Mouse (Mus musculus): ENCODE results near the gene Insrr. TPM values are rescaled to one million over a fixed set of nuclear protein-coding genes. Genes with fewer than 3 reads are reported as not detected.

The Insrr gene
- polyA plus RNA-seq, 1 experiment from 2014 or later, result 2.7 TPM

DNA sequence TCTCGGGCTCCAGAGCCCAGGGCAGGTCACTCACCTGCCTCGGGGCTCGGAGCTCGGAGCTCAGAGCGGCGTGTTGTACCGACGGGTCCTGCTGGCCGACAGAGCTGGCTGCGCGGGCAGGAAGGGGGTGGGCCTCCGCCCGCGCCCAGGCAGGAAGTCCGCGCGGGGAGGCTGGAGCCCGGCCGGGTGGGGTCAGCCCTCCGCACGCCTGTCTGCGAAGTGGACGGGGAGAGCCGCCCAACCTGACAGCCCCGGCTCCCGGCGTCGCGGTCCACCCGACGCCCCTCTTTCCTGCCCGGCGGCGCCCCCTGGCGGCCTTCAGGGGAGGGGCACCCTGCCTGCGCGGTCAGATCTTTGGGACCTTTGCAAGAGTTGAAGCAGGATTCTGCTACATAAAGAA lies 27.9 kb upstream of the Insrr start:
- Histone ChIP-seq H3K4me3 (ENCODE audit: low read length) (peak overlapping the region; percentile 57), H3K9me3 (ENCODE audit: low read length) (no peaks in the 10 kb centered on the region), H3K27me3 (ENCODE audit: insufficient read depth, low read length) (no peaks in the 10 kb centered on the region), H3K36me3 (ENCODE audit: insufficient read depth, low read length) (no peaks in the 10 kb centered on the region), H3K4me1 (ENCODE audit: insufficient read depth, low read length) (peaks cover 57% of the 10 kb centered on the region), H3K9ac (replicated peaks; ENCODE audit: low read length) (peak overlapping the region; percentile 74), H3K27ac (ENCODE audit: low read length) (peak overlapping the region; percentile 91), H3K4me2 (replicated peaks; ENCODE audit: low read depth, low read length) (peak overlapping the region; percentile 72)
- WGBS, result under 1% methylated on average over 31 of the region's 37 CpGs
- peak; percentile 76 for ATAC-seq (ENCODE audit: low FRiP score, low TSS enrichment)

DNA sequence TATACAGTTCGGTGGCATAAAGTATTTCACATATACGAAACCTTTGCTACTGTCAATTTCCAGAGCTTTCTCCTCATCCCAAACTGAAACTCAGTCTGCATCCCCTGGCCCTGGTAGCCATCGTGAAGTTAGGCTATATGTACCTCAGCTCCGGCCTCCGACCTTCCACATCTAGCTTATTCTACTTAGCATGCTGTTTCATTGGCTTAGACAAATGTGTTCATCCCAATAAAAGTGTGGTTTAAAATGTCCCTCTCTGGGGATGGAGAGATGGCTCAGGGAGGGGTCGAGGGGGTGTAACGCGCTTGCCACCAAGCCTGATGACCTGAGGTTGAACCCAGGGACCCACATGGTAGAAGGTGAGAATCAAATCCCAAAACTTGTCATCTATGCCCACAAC lies 27.2 kb upstream of the Insrr start:
- no peak for ATAC-seq (ENCODE audit: low FRiP score, low TSS enrichment)
- no peak overlapping the region for H3K4me2 ChIP-seq (replicated peaks; ENCODE audit: low read depth, low read length)
- 80% methylated on average over 8 of the region's 8 CpGs for WGBS
- no peaks in the 10 kb centered on the region for H3K36me3 ChIP-seq (ENCODE audit: insufficient read depth, low read length)
- H3K27me3 ChIP-seq (ENCODE audit: insufficient read depth, low read length), result no peaks in the 10 kb centered on the region
- H3K27ac ChIP-seq (ENCODE audit: low read length), result no peak overlapping the region
- peaks cover 51% of the 10 kb centered on the region for H3K4me1 ChIP-seq (ENCODE audit: insufficient read depth, low read length)
- H3K9ac ChIP-seq (replicated peaks; ENCODE audit: low read length), result no peak overlapping the region
- no peak overlapping the region for H3K4me3 ChIP-seq (ENCODE audit: low read length)
- H3K9me3 ChIP-seq (ENCODE audit: low read length), result no peaks in the 10 kb centered on the region

DNA sequence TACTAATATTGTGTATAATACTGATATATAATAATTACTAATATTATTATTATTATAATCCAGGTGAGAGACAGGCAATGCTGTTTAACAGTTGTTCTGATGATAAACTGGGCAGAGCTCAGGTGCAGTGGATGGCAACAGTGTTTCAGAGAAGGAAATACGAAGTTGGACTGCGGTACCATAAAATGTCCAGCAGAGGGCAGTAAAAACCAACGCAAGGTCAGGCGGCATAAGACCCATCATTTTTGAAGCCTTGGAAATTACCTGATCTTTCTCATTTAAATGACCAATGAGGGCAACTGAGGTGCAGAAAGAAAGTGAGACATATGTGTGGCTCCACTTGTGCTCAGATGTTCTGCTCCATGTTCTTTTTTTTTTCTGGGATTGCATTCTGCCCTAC lies 26.5 kb upstream of the Insrr start:
- Histone ChIP-seq H3K27ac (ENCODE audit: low read length) (no peak overlapping the region), H3K9ac (replicated peaks; ENCODE audit: low read length) (no peak overlapping the region), H3K4me1 (ENCODE audit: insufficient read depth, low read length) (peaks cover 43% of the 10 kb centered on the region), H3K27me3 (ENCODE audit: insufficient read depth, low read length) (no peaks in the 10 kb centered on the region), H3K4me3 (ENCODE audit: low read length) (no peak overlapping the region), H3K9me3 (ENCODE audit: low read length) (no peaks in the 10 kb centered on the region), H3K36me3 (ENCODE audit: insufficient read depth, low read length) (no peaks in the 10 kb centered on the region), H3K4me2 (replicated peaks; ENCODE audit: low read depth, low read length) (no peak overlapping the region)
- no peak for ATAC-seq (ENCODE audit: low FRiP score, low TSS enrichment)
- WGBS, result 0% methylated on average over 4 of the region's 4 CpGs

DNA sequence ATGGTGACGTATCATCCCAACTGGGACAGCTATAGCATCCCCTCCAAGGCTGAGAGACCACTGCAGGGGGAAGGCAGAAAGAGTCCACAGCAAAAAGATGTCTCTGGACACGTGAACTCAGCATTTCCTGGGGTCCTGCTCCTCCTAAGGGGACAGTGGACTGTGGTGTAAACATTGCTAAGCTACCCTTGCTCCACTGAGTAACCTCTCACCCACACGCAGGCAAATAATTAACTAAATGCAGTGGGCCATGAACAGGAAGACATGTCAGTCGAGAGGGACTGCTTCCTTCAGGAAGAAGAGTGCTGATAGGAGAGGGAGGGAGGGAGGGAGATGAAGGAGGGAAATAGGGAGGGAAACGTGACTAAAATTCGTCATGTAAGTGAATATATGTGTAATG lies 25.7 kb upstream of the Insrr start:
- 21% methylated on average over 6 of the region's 6 CpGs for WGBS
- peak; percentile 32; the same call in 1 of the 2 replicates for ATAC-seq (ENCODE audit: low FRiP score, low TSS enrichment)
- no peaks in the 10 kb centered on the region for H3K27me3 ChIP-seq (ENCODE audit: insufficient read depth, low read length)
- H3K4me1 ChIP-seq (ENCODE audit: insufficient read depth, low read length), result peaks cover 35% of the 10 kb centered on the region
- no peaks in the 10 kb centered on the region for H3K36me3 ChIP-seq (ENCODE audit: insufficient read depth, low read length)
- H3K9ac ChIP-seq (replicated peaks; ENCODE audit: low read length), result no peak overlapping the region
- no peaks in the 10 kb centered on the region for H3K9me3 ChIP-seq (ENCODE audit: low read length)
- no peak overlapping the region; the same call in 1 of the 2 replicates for H3K27ac ChIP-seq (ENCODE audit: low read length)
- H3K4me2 ChIP-seq (replicated peaks; ENCODE audit: low read depth, low read length), result no peak overlapping the region
- H3K4me3 ChIP-seq (ENCODE audit: low read length), result no peak overlapping the region

DNA sequence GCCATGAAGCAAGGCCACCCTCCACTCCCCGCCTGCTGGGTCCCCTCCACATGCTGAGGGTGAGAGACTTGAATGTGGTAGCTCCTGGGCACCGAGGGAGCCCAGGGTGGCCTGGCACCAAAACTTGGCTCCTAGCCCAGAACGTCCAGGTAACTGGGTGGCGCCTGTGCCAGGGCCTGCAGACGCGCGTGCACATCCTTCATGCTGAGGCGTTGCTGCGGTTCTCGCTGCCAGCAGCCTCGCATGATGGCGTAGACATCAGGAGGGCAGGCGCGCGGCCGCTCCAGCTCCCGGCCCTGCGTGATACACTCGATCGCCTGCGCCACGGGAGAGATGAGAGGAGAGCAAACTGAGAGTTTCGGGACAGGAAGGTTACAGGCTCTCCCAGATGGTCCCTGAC lies 18.5 kb upstream of the Insrr start:
- H3K4me2 ChIP-seq (replicated peaks; ENCODE audit: low read depth, low read length), result peak overlapping the region; percentile 20
- no peaks in the 10 kb centered on the region for H3K36me3 ChIP-seq (ENCODE audit: insufficient read depth, low read length)
- H3K9ac ChIP-seq (replicated peaks; ENCODE audit: low read length), result 0 out of 2 replicates have a peak overlapping the region, but pooled peaks have one; percentile 12
- WGBS, result 53% methylated on average over 23 of the region's 23 CpGs
- H3K4me1 ChIP-seq (ENCODE audit: insufficient read depth, low read length), result peaks cover 16% of the 10 kb centered on the region
- H3K4me3 ChIP-seq (ENCODE audit: low read length), result no peak overlapping the region
- H3K27me3 ChIP-seq (ENCODE audit: insufficient read depth, low read length), result peaks cover 9% of the 10 kb centered on the region; the same call in 1 of the 2 replicates
- no peak for ATAC-seq (ENCODE audit: low FRiP score, low TSS enrichment)
- H3K9me3 ChIP-seq (ENCODE audit: low read length), result no peaks in the 10 kb centered on the region
- no peak overlapping the region for H3K27ac ChIP-seq (ENCODE audit: low read length)

DNA sequence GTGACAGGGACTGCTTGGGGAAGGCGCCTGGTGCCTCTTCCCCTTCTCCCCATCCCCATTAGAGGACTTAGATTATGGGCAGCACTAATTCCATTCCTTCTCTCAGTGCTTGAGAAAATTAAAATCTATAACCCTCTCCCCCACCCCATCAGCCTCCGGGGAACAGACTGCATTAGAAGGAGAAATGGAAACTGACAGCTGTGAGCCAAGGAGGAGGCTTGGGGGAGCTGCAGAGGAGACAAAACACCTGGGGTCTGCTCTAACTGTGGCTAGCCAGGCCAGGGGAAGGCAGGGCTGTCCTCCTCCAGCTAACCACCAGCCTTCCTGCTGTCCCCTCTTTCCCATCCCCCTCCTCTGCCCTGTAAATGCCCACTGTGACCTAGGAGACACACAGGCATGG lies 17.7 kb upstream of the Insrr start:
- no peak overlapping the region for H3K4me3 ChIP-seq (ENCODE audit: low read length)
- no peak for ATAC-seq (ENCODE audit: low FRiP score, low TSS enrichment)
- 43% methylated on average over 2 of the region's 2 CpGs for WGBS

DNA sequence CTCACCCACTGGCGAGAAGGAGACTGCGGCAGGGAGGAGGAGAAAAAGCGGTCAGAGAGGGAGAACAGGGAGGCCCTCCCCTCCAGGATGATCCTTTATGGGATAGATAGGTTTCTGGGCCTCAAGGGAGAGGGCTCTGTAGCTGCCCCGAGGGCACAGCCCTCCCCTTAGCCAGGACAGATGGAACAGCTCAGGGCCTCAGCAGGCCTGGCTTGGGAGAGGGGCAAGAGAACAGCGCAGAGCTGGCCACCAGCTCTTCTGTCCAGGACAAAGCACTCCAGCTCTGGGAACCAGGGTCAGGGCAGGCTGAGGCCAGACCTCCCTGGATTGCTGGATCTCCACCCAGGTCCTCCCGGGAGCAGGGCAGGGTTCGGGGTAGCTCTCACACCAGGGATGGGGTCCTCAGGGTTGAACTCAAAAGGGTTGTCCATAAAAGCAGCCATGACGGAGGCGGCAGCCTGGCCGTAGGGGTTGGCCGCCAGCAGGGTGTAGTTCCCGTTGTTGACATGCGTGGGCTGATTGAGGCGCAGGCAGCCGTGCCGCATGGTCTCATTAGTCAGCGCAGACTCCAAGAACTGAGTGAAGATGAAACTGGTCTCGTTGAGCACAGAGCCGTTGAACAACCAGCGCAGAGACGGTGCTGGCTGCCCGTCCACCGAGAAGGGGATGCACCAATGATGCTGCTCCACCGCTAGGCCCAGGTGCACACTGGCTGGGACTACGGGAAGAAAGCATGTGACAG lies 13.3 kb upstream of the Insrr start:
- H3K9me3 ChIP-seq (ENCODE audit: low read length), result no peaks in the 10 kb centered on the region
- peaks cover 20% of the 10 kb centered on the region for H3K4me1 ChIP-seq (ENCODE audit: insufficient read depth, low read length)
- WGBS, result 69% methylated on average over 25 of the region's 25 CpGs
- no peak overlapping the region for H3K4me2 ChIP-seq (replicated peaks; ENCODE audit: low read depth, low read length)
- peak overlapping the region; percentile 43; the same call in 1 of the 2 replicates for H3K27ac ChIP-seq (ENCODE audit: low read length)
- no peak overlapping the region for H3K4me3 ChIP-seq (ENCODE audit: low read length)
- peak; percentile 65 for ATAC-seq (ENCODE audit: low FRiP score, low TSS enrichment)
- H3K27me3 ChIP-seq (ENCODE audit: insufficient read depth, low read length), result peaks cover 9% of the 10 kb centered on the region; the same call in 1 of the 2 replicates
- H3K36me3 ChIP-seq (ENCODE audit: insufficient read depth, low read length), result no peaks in the 10 kb centered on the region
- no peak overlapping the region for H3K9ac ChIP-seq (replicated peaks; ENCODE audit: low read length)

More for the DNA sequence above, 17.7 kb upstream of the Insrr start:
- H3K36me3 ChIP-seq (ENCODE audit: insufficient read depth, low read length), result no peaks in the 10 kb centered on the region
- H3K4me2 ChIP-seq (replicated peaks; ENCODE audit: low read depth, low read length), result no peak overlapping the region
- H3K27me3 ChIP-seq (ENCODE audit: insufficient read depth, low read length), result peaks cover 9% of the 10 kb centered on the region; the same call in 1 of the 2 replicates
- no peak overlapping the region for H3K27ac ChIP-seq (ENCODE audit: low read length)
- peaks cover 16% of the 10 kb centered on the region for H3K4me1 ChIP-seq (ENCODE audit: insufficient read depth, low read length)
- H3K9me3 ChIP-seq (ENCODE audit: low read length), result no peaks in the 10 kb centered on the region
- H3K9ac ChIP-seq (replicated peaks; ENCODE audit: low read length), result 0 out of 2 replicates have a peak overlapping the region, but pooled peaks have one; percentile 26

DNA sequence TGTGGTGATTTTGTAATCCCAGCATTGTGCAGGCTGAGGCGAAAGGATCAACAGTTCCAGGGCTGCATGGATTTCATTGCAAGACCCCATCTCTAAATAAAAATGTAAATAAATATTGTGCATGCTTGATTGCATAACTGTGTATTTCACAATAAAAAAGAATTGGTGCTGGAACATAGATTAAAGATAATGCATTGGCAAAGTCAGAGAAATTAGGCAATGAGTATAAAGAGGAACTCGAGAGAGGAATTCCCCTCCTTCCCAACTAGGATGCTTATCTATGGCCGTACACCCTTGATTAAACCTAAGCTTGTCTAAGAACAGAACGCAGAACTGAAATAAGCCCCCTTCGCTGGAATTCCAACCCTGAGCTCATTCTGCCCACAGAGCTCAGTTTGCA lies 11.6 kb upstream of the Insrr start:
- Histone ChIP-seq H3K27ac (ENCODE audit: low read length) (no peak overlapping the region), H3K4me3 (ENCODE audit: low read length) (no peak overlapping the region), H3K9ac (replicated peaks; ENCODE audit: low read length) (no peak overlapping the region), H3K4me2 (replicated peaks; ENCODE audit: low read depth, low read length) (no peak overlapping the region), H3K36me3 (ENCODE audit: insufficient read depth, low read length) (no peaks in the 10 kb centered on the region), H3K27me3 (ENCODE audit: insufficient read depth, low read length) (no peaks in the 10 kb centered on the region), H3K9me3 (ENCODE audit: low read length) (no peaks in the 10 kb centered on the region), H3K4me1 (ENCODE audit: insufficient read depth, low read length) (peaks cover 20% of the 10 kb centered on the region)
- WGBS, result 60% methylated on average over 5 of the region's 5 CpGs
- no peak for ATAC-seq (ENCODE audit: low FRiP score, low TSS enrichment)

DNA sequence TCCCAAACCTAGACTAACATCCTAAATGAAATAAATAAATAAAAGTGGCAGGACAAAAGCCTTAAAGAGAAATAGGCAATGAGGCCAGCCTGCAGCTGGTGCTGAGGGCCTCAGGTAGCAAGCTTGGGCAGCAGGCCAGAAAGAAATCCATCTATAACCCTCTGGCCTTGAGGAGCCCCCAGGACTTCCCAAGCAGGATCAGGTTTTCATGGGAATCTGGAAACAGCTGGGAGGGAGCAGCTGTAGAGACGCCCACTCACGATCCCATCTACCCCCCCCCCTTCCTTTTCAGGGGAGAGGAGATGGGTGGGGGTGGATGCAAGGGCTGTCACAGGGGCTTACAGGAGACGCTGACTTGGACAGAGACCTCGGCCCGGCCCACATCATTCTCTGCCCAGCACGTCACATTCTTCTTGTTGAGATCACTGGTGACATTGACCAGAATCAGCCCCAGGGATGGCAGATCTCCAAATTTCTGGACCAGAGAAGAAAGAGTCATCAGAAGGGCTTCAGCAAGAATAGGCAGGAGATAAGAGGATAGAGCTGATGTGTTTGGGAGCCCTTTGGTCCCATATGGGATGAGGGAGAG lies 11.0 kb upstream of the Insrr start:
- no peak for ATAC-seq (ENCODE audit: low FRiP score, low TSS enrichment)
- H3K27ac ChIP-seq (ENCODE audit: low read length), result no peak overlapping the region
- no peaks in the 10 kb centered on the region for H3K9me3 ChIP-seq (ENCODE audit: low read length)
- H3K4me2 ChIP-seq (replicated peaks; ENCODE audit: low read depth, low read length), result no peak overlapping the region
- peaks cover 20% of the 10 kb centered on the region for H3K4me1 ChIP-seq (ENCODE audit: insufficient read depth, low read length)
- peaks cover 4% of the 10 kb centered on the region; the same call in 1 of the 2 replicates for H3K27me3 ChIP-seq (ENCODE audit: insufficient read depth, low read length)
- H3K36me3 ChIP-seq (ENCODE audit: insufficient read depth, low read length), result no peaks in the 10 kb centered on the region
- 35% methylated on average over 6 of the region's 6 CpGs for WGBS
- no peak overlapping the region for H3K4me3 ChIP-seq (ENCODE audit: low read length)
- H3K9ac ChIP-seq (replicated peaks; ENCODE audit: low read length), result no peak overlapping the region

DNA sequence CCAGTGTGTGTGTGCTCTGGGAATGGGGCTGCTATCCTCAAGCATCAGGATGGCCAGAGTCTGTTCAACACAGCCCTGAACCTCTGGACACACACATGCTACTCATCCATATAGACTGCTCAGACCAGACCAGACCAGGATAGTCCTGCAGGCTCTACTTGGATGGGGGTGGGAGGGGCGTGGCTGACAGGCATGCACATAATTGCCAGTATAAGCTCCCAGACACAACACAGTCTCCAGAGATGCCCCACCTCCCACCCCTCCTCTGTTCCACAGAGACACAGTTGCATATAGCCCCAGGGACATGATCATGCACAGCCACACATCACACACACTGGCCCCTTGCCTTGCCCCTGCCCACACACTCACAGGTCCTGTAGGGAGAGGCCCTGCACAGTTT lies 7.5 kb upstream of the Insrr start:
- no peaks in the 10 kb centered on the region for H3K36me3 ChIP-seq (ENCODE audit: insufficient read depth, low read length)
- no peaks in the 10 kb centered on the region for H3K9me3 ChIP-seq (ENCODE audit: low read length)
- no peak overlapping the region; the same call in 1 of the 2 replicates for H3K9ac ChIP-seq (replicated peaks; ENCODE audit: low read length)
- H3K27ac ChIP-seq (ENCODE audit: low read length), result no peak overlapping the region
- peaks cover 20% of the 10 kb centered on the region for H3K4me1 ChIP-seq (ENCODE audit: insufficient read depth, low read length)
- 80% methylated on average over 1 of the region's 1 CpGs for WGBS
- H3K4me2 ChIP-seq (replicated peaks; ENCODE audit: low read depth, low read length), result no peak overlapping the region
- ATAC-seq (ENCODE audit: low FRiP score, low TSS enrichment), result peak; percentile 35
- H3K27me3 ChIP-seq (ENCODE audit: insufficient read depth, low read length), result peaks cover 37% of the 10 kb centered on the region
- H3K4me3 ChIP-seq (ENCODE audit: low read length), result no peak overlapping the region

All from kidney, embryonic 16.5 days (tissue).